Mouse (Mus musculus) kidney, postnatal 4 days (tissue): ENCODE data around the gene 2810021J22Rik.

Experiments used
- DNase-seq, 2 experiments: peaks; one replicate each; pipeline ENCODE4 v3.0.0; 2021; ENCODE audit warnings: mixed read lengths in 2 of 2

2810021J22Rik gene

DNA sequence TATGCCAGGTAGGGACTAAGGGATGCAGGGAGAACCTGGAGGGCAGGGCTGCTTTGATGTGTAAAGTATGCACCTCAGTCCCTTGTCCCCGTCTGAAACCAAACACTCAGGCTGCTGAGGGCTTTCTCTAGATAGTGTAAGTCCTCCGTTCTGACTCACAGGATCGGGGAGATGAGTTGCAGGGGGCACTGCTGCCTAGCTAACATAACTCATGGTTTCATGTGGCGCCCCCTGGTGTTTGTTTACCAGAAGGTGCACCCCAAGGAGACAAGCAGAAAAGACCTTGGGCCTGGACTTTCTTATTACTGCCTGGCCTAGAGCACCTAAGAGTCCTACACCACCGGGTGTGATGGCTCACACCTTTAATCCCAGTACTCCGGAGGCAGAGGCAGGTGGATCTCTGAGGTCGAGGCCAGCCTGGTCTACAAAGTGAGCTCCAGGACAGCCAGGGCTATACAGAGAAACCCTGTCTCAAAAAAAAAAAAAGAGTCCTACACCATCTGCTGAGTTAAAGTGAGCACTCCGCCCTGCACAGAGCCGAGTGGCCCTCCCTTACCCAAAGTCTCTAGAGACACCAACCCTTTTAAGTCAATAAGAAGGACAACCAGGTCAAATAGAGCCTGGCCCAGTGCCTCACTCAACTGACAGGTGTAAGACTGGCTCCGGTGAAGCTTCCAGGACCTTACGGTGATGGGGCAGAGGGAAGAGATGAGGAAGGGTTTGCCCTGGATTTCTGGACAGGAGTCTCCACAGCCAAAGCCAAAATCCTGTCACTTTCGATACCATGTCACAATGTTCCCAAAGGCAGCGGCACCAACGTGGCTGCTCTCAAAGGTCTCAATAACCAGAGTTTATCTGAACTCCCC is 50.1 kb downstream of the 2810021J22Rik start:
- DNase-seq = peak; percentile 52 to 69

DNA sequence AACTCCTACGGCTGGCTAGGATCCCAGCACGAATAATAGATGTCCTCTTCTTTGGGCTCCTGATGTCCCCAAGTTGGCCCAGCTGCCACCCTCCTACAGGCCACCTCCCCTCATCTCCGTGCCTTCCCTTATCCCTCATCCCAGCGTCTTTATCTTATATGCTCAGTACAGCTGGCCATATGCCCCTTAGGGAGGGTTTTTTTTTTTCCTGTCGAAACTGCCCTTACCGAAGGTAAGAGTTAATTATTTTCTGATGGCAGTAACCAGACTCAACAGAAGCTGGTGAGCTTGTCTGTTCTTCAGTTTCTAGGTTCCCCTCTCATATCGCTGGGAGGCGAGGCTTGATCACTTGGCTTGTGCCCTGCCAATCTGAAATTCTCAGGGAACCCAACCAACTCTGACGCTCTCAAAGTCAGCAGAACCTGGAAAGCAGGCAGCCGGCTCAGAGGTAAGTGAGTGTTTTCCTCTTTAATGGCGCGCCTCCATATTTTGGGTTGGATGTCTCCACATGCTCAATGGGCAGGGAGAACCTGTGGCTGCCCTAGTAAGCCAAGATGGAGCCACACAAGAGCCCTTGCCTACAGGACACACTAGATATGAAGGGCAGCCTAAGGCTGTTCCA is 50.8 kb downstream of the 2810021J22Rik start, which contains the start of gene Btnl10:
Btnl10 (plus strand) TSS at position 164 of the 622 bp plus-strand sequence.
- DNase-seq = no peak

DNA sequence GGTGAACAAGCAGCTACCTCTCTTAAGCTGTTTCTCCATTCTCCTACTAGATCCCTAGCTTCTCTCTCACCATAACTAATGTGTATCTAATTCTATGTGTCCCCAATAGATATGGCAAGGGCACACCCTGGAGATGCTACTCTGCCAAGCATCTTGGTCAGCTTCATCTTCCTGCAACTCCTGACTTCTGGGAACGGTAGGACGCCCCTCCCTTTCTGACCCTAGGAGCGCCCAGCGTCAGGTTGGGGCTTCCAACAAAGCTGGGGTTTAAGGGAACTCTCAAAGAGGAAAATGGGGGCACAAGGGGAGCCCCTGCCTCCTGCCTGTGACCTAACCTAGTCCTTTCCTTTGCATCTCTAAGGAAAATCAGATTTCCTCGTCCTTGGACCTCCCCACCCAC is 51.7 kb downstream of the 2810021J22Rik start:
- no peak for DNase-seq

DNA sequence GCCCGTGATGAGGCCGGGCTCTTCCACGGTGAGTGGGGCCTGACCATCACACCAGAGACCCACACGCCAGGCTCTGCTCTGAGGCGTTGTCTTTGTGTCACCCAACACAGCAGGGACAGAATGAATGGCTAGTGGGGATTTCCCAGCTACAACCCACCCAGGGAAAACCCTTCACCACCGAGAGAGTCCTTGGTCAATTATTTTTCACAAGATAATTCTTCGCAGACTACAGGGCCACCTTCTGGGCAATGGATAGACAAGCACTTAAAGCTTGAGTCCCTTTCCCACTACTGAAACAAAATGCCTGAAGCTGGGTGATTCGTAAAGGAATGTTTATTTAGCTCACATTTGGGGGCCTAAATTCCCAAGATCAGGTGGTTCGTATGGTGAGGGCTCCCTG is 55.4 kb downstream of the 2810021J22Rik start:
- DNase-seq = no peak

DNA sequence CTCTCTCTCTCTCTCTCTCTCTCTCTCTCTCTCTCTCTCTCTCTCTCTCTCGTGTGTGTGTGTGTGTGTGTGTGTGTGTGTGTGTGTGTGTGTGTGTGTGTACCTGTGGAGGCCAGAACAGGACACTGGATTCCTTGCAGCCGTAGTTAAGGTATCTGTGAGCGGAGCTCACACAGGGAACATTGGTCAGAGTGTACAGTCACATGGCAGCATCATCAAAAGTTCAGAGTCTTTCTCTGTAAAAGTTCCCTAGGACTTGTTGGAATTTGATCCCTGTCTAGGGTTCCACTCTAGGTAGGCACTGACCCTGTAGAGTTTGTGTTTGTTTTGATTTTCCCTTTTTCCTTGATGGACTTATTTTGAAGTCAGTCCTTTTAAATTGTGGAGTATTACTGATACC is 59.6 kb downstream of the 2810021J22Rik start:
- no peak for DNase-seq

DNA sequence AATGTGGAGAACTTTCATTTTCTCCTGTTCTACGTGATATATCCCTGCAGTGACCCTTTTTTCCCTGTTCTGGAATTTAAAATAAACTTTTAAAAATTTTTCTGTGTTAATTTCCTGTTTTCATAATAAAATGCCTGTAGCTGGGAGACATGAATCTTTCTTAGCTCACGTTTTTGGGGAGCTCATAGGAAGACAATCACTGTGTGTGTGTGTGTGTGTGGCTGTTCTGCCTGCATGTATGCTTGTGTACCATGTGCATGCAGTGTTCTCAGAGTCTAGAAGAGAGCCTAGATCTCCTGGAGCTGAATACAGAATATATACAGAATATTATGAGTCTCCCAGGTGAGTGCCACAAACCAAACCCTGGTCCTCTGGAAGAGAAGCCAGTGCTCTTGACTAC is 60.0 kb downstream of the 2810021J22Rik start:
- DNase-seq = no peak

DNA sequence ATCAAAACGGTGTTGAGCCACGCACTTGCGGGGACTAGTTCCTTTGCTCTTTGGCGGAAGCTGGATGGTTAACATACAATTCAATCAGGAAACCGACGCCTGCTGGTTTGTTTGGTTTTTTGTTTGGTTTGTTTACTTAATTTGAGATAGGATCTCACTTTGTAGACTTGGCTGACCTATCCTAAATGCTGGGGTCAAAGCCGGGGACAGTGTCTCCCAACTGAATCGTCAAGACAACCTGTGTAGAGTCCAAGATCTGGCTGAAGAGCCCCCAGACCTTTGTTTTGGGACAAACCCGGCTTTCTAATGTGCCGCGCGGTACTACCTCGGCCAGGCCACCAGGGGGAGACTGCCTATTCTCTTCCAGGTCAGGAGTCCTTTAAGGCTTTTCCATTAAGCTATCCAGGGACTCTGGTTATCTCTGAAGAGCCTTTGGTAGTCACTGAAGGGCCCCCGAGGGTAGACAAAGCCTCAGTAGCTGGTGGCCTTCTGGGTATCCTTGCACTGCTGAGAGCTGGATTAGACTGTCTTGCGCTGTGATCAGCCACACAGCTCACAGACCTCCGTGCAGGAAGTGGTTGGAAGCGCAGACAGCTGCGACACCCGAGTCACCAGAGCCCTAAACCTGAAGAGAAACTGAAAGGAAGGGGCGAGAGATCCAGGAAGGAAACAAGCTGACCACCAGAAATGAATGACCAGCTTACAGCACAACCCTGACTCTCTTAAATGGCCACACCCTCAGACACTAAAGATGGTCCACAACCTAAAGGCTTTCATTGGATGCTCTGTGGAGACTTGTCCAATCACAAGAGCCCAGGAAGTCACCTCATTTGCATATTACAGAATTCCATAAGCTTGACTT is 61.0 kb downstream of the 2810021J22Rik start:
- DNase-seq = peak; percentile 72 to 79

DNA sequence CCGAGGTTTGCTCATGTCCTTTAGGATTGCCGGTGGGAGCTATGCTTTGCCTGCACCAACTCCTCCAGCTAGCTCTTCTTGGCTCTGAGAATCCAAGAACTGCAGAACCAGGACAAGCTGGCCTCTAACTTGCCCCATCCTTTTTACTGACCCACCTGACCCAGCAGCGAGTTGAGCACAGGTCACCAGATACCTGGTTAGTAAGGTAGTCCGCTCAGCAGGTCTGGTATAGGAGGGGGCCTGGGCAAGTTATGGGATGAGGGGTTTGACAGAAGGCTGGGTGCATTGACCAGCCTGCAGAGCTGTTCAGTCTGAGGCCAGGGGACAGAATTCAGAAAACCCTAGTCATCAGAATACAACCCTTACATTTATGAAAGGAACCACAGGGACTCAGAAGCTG is 62.0 kb downstream of the 2810021J22Rik start:
- no peak for DNase-seq

DNA sequence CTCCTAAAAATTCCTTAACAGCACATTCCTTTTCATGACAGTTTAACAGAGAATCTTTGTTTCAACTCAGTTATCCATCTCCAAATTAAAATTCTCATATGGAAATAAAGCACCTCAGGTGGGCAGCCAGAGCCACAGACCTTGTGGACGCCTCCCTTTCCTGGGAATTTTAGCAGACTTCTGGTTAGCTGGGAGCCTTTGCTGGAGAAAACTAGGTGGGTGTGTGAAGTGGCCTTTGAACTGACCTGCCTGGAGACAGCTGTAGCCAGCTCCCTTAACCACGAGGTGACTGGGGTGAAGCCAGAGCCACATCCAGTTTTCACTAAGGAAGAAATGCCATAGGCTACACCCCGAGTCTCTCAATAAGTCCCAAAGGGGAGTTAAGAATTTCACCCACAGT is 62.6 kb downstream of the 2810021J22Rik start:
- DNase-seq = no peak

DNA sequence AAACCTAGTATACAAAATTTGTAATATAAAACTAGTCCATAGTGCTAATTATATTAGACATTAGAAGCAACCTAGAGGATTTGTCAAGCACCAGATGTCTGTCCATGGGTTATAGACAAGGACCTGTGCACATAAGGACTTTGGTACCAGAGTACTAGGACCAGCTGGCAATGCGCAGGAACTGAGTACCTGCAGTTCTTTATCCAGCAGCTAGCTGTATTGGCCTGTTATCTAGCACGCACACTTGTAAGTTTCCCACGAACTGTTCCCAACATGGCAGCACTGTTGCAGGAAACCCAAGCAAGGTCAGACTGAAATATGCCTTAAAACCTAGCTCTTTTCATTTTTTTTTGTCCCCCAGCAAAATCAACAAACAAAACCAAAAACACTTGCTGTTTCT is 63.2 kb downstream of the 2810021J22Rik start:
- DNase-seq = no peak

DNA sequence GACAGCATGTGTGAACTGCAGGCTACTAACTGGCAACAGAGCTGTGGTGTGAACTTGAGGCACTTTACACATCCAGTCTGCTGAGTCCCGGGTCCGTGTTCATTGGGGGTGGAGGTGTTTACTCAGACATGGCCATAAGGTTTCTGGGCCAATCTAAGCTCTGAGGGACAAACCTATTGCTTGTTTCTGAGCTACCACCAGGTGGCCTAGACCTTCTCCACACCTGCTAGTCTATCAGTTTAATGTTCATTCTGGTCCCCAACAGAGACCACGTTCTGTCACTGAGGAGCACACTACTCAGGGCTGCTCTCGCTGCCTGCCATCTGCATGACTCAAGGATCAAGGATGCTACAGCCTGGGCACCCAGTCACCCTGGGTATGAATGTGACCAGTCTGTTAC is 64.6 kb downstream of the 2810021J22Rik start:
- DNase-seq = no peak
